Mouse (Mus musculus) ES-Bruce4 (cell line): ENCODE data around the gene Ndufb4. TPM values are rescaled to one million over a fixed set of nuclear protein-coding genes. Genes with fewer than 3 reads are reported as not detected.

Source experiments
- H3K27ac ChIP-seq: 2 replicates; pipeline ENCODE4 v1.5.1; 2012; ENCODE audit warnings: low read length, inconsistent platforms; ENCODE audit not compliant: insufficient read depth
- H3K27me3 ChIP-seq: 2 replicates; pipeline ENCODE4 v1.6.1; 2012; ENCODE audit warnings: mild to moderate bottlenecking, low read length, inconsistent platforms; ENCODE audit not compliant: control insufficient read depth, poor library complexity, insufficient read depth, severe bottlenecking
- H3K36me3 ChIP-seq: 2 replicates; pipeline ENCODE4 v1.6.1; 2012; ENCODE audit warnings: inconsistent platforms, mild to moderate bottlenecking, low read length, moderate library complexity; ENCODE audit not compliant: control insufficient read depth, poor library complexity, insufficient read depth, severe bottlenecking
- H3K4me1 ChIP-seq: one replicate; pipeline ENCODE4 v1.8.1; 2011; ENCODE audit warnings: low read length; ENCODE audit not compliant: control insufficient read depth, insufficient read depth
- H3K4me3 ChIP-seq: 2 replicates; pipeline ENCODE4 v1.5.1; 2011; ENCODE audit warnings: low read depth, mild to moderate bottlenecking, low read length
- H3K9ac ChIP-seq: 2 replicates; pipeline ENCODE4 v1.6.1; 2012; ENCODE audit warnings: low read depth, mild to moderate bottlenecking, inconsistent platforms; ENCODE audit not compliant: poor library complexity, severe bottlenecking
- H3K9me3 ChIP-seq: replicated peaks from 2 replicates; pipeline ENCODE4 v1.6.1; 2012; ENCODE audit warnings: mild to moderate bottlenecking, low read length, inconsistent platforms; ENCODE audit not compliant: control insufficient read depth, poor library complexity, insufficient read depth, severe bottlenecking
- CTCF ChIP-seq: IDR thresholded peaks from one replicate; pipeline ENCODE4 v1.8.1; 2011; ENCODE audit warnings: low read depth, low read length
- EP300 ChIP-seq: IDR thresholded peaks from 2 replicates; pipeline ENCODE4 v1.6.1; 2011; ENCODE audit warnings: low read depth, low read length; ENCODE audit not compliant: insufficient read depth
- POLR2A ChIP-seq: IDR thresholded peaks from one replicate; pipeline ENCODE4 v1.8.1; 2011; ENCODE audit warnings: low read length; ENCODE audit not compliant: insufficient read depth
- polyA plus RNA-seq: library from polyadenylated mRNA; stranded (reverse); fragments of >200 nt; gene quantifications from 2 replicates; pipeline ENCODE4 v1.2.4, GENCODE M21; 2011; ENCODE audit warnings: low read depth; ENCODE audit not compliant: missing spikeins, insufficient read depth, insufficient read length

The Ndufb4 gene
- polyA plus RNA-seq, 1 experiment, result 93.9 TPM

GRCm38 (mm10) chr16:37685946-37686600, 31.8 kb upstream of the Ndufb4 start:
- H3K27ac ChIP-seq, result peak overlapping the region; percentile 46
- H3K4me1 ChIP-seq, result peaks cover 4% of the 10 kb centered on the region
- no peaks in the 10 kb centered on the region for H3K27me3 ChIP-seq
- H3K9ac ChIP-seq, result no peak overlapping the region
- no peak overlapping the region for H3K4me3 ChIP-seq
- no peak for TF ChIP-seq POLR2A
- TF ChIP-seq EP300, result no peak
- TF ChIP-seq CTCF, result no peak
- no peaks in the 10 kb centered on the region for H3K36me3 ChIP-seq
- no peaks in the 10 kb centered on the region for H3K9me3 ChIP-seq

- TF ChIP-seq CTCF (peak; percentile 70), EP300 (no peak)
- no peaks in the 10 kb centered on the region for H3K27me3 ChIP-seq
- H3K36me3 ChIP-seq, result no peaks in the 10 kb centered on the region
- H3K9me3 ChIP-seq, result no peaks in the 10 kb centered on the region
- peak overlapping the region; percentile 39 for H3K4me3 ChIP-seq
- peak overlapping the region; percentile 66 for H3K9ac ChIP-seq
- H3K27ac ChIP-seq, result peak overlapping the region; percentile 80; the same call in 1 of the 2 replicates
- peaks cover 4% of the 10 kb centered on the region for H3K4me1 ChIP-seq
Measured at GRCm38 (mm10) chr16:37684634-37685441, 30.6 kb upstream of the Ndufb4 start.

GRCm38 (mm10) chr16:37684259-37684633, 30.0 kb upstream of the Ndufb4 start:
- peak overlapping the region; percentile 80 for H3K27ac ChIP-seq
- H3K4me3 ChIP-seq, result no peak overlapping the region; the same call in 1 of the 2 replicates
- H3K9ac ChIP-seq, result peak overlapping the region; percentile 66
- peaks cover 2% of the 10 kb centered on the region for H3K4me1 ChIP-seq
- no peaks in the 10 kb centered on the region for H3K27me3 ChIP-seq
- H3K9me3 ChIP-seq, result no peaks in the 10 kb centered on the region
- TF ChIP-seq EP300 (no peak), CTCF (no peak), POLR2A (no peak)
- H3K36me3 ChIP-seq, result no peaks in the 10 kb centered on the region

- TF ChIP-seq EP300, result peak; percentile 83
- no peak for TF ChIP-seq CTCF
- Histone ChIP-seq H3K9me3 (no peaks in the 10 kb centered on the region), H3K9ac (peak overlapping the region; percentile 66), H3K27ac (peak overlapping the region; percentile 80), H3K4me3 (0 out of 2 replicates have a peak overlapping the region, but pooled peaks have one; percentile 2), H3K36me3 (no peaks in the 10 kb centered on the region), H3K4me1 (peaks cover 2% of the 10 kb centered on the region), H3K27me3 (no peaks in the 10 kb centered on the region)
Measured at GRCm38 (mm10) chr16:37683154-37684130, 29.2 kb upstream of the Ndufb4 start.

GRCm38 (mm10) chr16:37682309-37682975, 28.2 kb upstream of the Ndufb4 start:
- no peak for TF ChIP-seq EP300
- TF ChIP-seq CTCF, result peak; percentile 83
- no peak for TF ChIP-seq POLR2A
- Histone ChIP-seq H3K9me3 (no peaks in the 10 kb centered on the region), H3K4me1 (peaks cover 2% of the 10 kb centered on the region), H3K9ac (no peak overlapping the region), H3K36me3 (no peaks in the 10 kb centered on the region), H3K4me3 (no peak overlapping the region), H3K27ac (peak overlapping the region; percentile 80; the same call in 1 of the 2 replicates), H3K27me3 (no peaks in the 10 kb centered on the region)
